Mouse (Mus musculus) C2C12 (cell line): ENCODE results near the gene Ubiad1. TPM values are rescaled to one million over a fixed set of nuclear protein-coding genes. Genes with fewer than 3 reads are reported as not detected.

ENCODE experiments used
- H3K27me3 ChIP-seq: one replicate; pipeline ENCODE4 v1.6.1; 2011; ENCODE audit not compliant: control insufficient read depth, insufficient read depth, insufficient read length
- H3K36me3 ChIP-seq: one replicate; pipeline ENCODE4 v1.6.1; 2011; ENCODE audit not compliant: control insufficient read depth, insufficient read depth
- H3K4me3 ChIP-seq: one replicate; pipeline ENCODE4 v1.5.1; 2011; ENCODE audit warnings: mild to moderate bottlenecking, control low read depth; ENCODE audit not compliant: poor library complexity, insufficient read depth, severe bottlenecking
- H3K79me2 ChIP-seq: one replicate; pipeline ENCODE4 v1.6.1; 2011; ENCODE audit not compliant: control insufficient read depth, insufficient read depth
- H3K79me3 ChIP-seq: one replicate; pipeline ENCODE4 v1.6.1; 2011; ENCODE audit warnings: low read depth, control low read depth
- H3ac ChIP-seq: one replicate; pipeline ENCODE3; 2011; ENCODE audit warnings: low read depth; ENCODE audit not compliant: control insufficient read depth, insufficient read length
- CEBPB ChIP-seq: IDR thresholded peaks from one replicate; pipeline ENCODE4 v1.6.1; 2011; ENCODE audit warnings: low read depth, mild to moderate bottlenecking, control low read depth, moderate library complexity
- CTCF ChIP-seq: IDR thresholded peaks from one replicate; pipeline ENCODE4 v1.5.1; 2011; ENCODE audit not compliant: control insufficient read depth, insufficient read depth, insufficient read length
- FOSL1 ChIP-seq: IDR thresholded peaks from one replicate; pipeline ENCODE4 v1.8.0; 2011; ENCODE audit warnings: mild to moderate bottlenecking, low read length; ENCODE audit not compliant: poor library complexity, insufficient read depth, severe bottlenecking
- MAX ChIP-seq: IDR thresholded peaks from one replicate; pipeline ENCODE4 v1.6.1; 2011; ENCODE audit warnings: mild to moderate bottlenecking, control low read depth
- MYOD1 ChIP-seq: IDR thresholded peaks from one replicate; pipeline ENCODE4 v1.6.1; 2011; ENCODE audit warnings: low read depth; ENCODE audit not compliant: control insufficient read depth, insufficient read length
- MYOG ChIP-seq: IDR thresholded peaks from one replicate; pipeline ENCODE4 v1.6.1; 2011; ENCODE audit not compliant: control insufficient read depth, insufficient read length; ENCODE audit errors: extremely low read depth
- USF1 ChIP-seq: IDR thresholded peaks from one replicate; pipeline ENCODE4 v1.6.1; 2011; ENCODE audit warnings: low read depth, mild to moderate bottlenecking, control low read depth, moderate library complexity
- polyA plus RNA-seq: library from polyadenylated mRNA; unstranded; fragments of >200 nt; fragmentation: generic; extraction: Trizol; gene quantifications from one replicate; pipeline ENCODE4 v1.2.1, GENCODE M21; 2012; ENCODE audit warnings: missing spikeins

Ubiad1 gene
- polyA plus RNA-seq, 1 experiment, result 19.7 TPM

DNA sequence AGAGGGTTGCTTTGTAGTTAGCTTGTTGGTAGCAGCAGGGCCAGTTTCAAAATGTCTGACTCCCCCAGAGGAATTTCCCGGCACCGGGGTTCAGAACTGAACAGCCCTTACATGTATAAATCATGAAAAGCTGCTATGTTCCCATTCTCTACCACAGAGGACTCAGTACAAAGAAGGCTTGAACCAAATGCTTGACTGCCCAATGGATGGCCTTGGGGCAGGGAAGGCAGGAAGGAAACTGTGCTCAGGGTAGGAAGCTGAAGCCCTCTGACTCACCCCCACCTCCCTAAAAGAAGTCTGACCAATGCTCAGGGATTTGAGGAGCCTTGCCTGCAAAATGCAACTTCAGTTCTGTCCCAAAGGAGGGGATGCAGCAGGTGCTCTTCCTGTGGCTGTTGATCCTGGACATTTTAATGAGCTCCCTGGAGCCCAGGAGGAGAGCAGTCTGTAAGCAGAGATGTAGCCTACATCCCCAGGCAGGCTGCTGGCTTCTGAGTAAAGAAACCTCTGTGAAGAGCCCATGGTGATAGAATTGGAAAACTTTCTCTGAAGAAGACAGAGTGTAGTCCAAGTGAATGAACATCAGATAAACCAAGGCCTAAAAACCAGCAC lies 37.1 kb upstream of the Ubiad1 start:
- Histone ChIP-seq H3K4me3 (no peak overlapping the region), H3K79me3 (no peaks in the 10 kb centered on the region), H3K27me3 (no peaks in the 10 kb centered on the region), H3ac (no peak overlapping the region), H3K79me2 (no peaks in the 10 kb centered on the region), H3K36me3 (peaks cover 54% of the 10 kb centered on the region)
- TF ChIP-seq CTCF (no peak), USF1 (no peak), MAX (no peak), MYOG (no peak), MYOD1 (no peak), FOSL1 (no peak), CEBPB (no peak)

- no peak overlapping the region for H3K4me3 ChIP-seq
- H3K27me3 ChIP-seq, result no peaks in the 10 kb centered on the region
- H3ac ChIP-seq, result no peak overlapping the region
- H3K79me2 ChIP-seq, result no peaks in the 10 kb centered on the region
- TF ChIP-seq CTCF, result no peak
- TF ChIP-seq MYOD1, result no peak
- TF ChIP-seq MAX, result no peak
- TF ChIP-seq USF1, result no peak
- TF ChIP-seq CEBPB, result no peak
- TF ChIP-seq MYOG, result no peak
- H3K79me3 ChIP-seq, result no peaks in the 10 kb centered on the region
- peaks cover 41% of the 10 kb centered on the region for H3K36me3 ChIP-seq
Observed at GRCm38 (mm10) chr4:148480245-148480644, 35.7 kb upstream of the Ubiad1 start.

GRCm38 (mm10) chr4:148473496-148473895 lies 28.9 kb upstream of the Ubiad1 start:
- TF ChIP-seq CEBPB (no peak), FOSL1 (no peak), MAX (no peak), MYOD1 (no peak), MYOG (no peak), CTCF (no peak), USF1 (no peak)
- H3K27me3 ChIP-seq, result no peaks in the 10 kb centered on the region
- H3K36me3 ChIP-seq, result peaks cover 63% of the 10 kb centered on the region

GRCm38 (mm10) chr4:148472436-148473174 lies 28.0 kb upstream of the Ubiad1 start:
- no peak overlapping the region for H3K4me3 ChIP-seq
- no peak overlapping the region for H3ac ChIP-seq
- no peak for TF ChIP-seq MAX
- no peak for TF ChIP-seq MYOG
- TF ChIP-seq CTCF, result no peak
- TF ChIP-seq MYOD1, result no peak
- TF ChIP-seq CEBPB, result no peak
- TF ChIP-seq USF1, result no peak
- TF ChIP-seq FOSL1, result no peak
- H3K36me3 ChIP-seq, result peaks cover 60% of the 10 kb centered on the region
- H3K79me2 ChIP-seq, result no peaks in the 10 kb centered on the region
- no peaks in the 10 kb centered on the region for H3K79me3 ChIP-seq
- no peaks in the 10 kb centered on the region for H3K27me3 ChIP-seq

More at GRCm38 (mm10) chr4:148473496-148473895, 28.9 kb upstream of the Ubiad1 start:
- no peak overlapping the region for H3ac ChIP-seq
- H3K4me3 ChIP-seq, result no peak overlapping the region
- no peaks in the 10 kb centered on the region for H3K79me2 ChIP-seq
- no peaks in the 10 kb centered on the region for H3K79me3 ChIP-seq

GRCm38 (mm10) chr4:148471363-148471806 lies 26.8 kb upstream of the Ubiad1 start:
- H3K36me3 ChIP-seq, result peaks cover 63% of the 10 kb centered on the region
- H3K4me3 ChIP-seq, result no peak overlapping the region
- no peak overlapping the region for H3ac ChIP-seq
- TF ChIP-seq USF1, result no peak
- TF ChIP-seq MAX, result no peak
- TF ChIP-seq MYOG, result no peak
- TF ChIP-seq FOSL1, result no peak
- no peak for TF ChIP-seq CTCF
- no peak for TF ChIP-seq MYOD1
- no peak for TF ChIP-seq CEBPB
- H3K27me3 ChIP-seq, result no peaks in the 10 kb centered on the region
- H3K79me3 ChIP-seq, result no peaks in the 10 kb centered on the region
- no peaks in the 10 kb centered on the region for H3K79me2 ChIP-seq
